Mouse (Mus musculus) gastrocnemius, adult 8-10 months (tissue): Measurements from ENCODE around the gene Rasgef1b. TPM values are rescaled to one million over a fixed set of nuclear protein-coding genes. Genes with fewer than 3 reads are reported as not detected.

Experiments used
- total RNA-seq, 4 experiments: library from RNA; stranded (reverse); gene quantifications; 2 replicates each; pipeline ENCODE4 v1.2.4; 2022

The Rasgef1b gene
- total RNA-seq, 4 experiments from 2014 or later: 0.24 to 0.36 (median 0.35) TPM; not detected in 1

Other genes starting within 250 kb of the Rasgef1b start
- gene Vamp9, start 177.2 kb upstream of the Rasgef1b start, total RNA-seq: not detected
- gene Hnrnpd, start 249.9 kb upstream of the Rasgef1b start, total RNA-seq: 10 to 100 TPM; 47.4 to 79.5 (median 63.1) TPM
- gene 4930524J08Rik, start 250.0 kb upstream of the Rasgef1b start, total RNA-seq: under 1 TPM in 1 of 4 experiments, not detected in 3; 0.46 TPM